Mouse (Mus musculus) stomach, postnatal 0 days (tissue): ENCODE results near the gene Nos2.

Experiments
- CTCF ChIP-seq: IDR thresholded peaks from 2 replicates; pipeline ENCODE4 v1.5.1; 2016; ENCODE audit warnings: antibody characterized with exemption, low read depth, mild to moderate bottlenecking, moderate library complexity
- EP300 ChIP-seq: optimal IDR thresholded peaks from 2 replicates; pipeline ENCODE3; 2016; ENCODE audit warnings: antibody characterized with exemption

GRCm38 (mm10) chr11:78961221-78961620, 40.6 kb downstream of the Nos2 start:
- TF ChIP-seq CTCF (no peak), EP300 (no peak)
